Mouse (Mus musculus) neural tube, embryonic 11.5 days (tissue): ENCODE data around the gene Rsrc1. TPM values are rescaled to one million over a fixed set of nuclear protein-coding genes. Genes with fewer than 3 reads are reported as not detected.
"Not testable (repeated sequence)": the region's sequence is repeated elsewhere in the genome, so short reads cannot be mapped to it uniquely, and the experiment has no call there.

ENCODE experiments used
- ATAC-seq: fragments of 200-750 bp; cut with Nextera tagmentation; 2 replicates; pipeline ENCODE4 v1.8.0; 2017; ENCODE audit warnings: moderate number of reproducible peaks, mild to moderate bottlenecking, moderate TSS enrichment, moderate library complexity; ENCODE audit not compliant: insufficient read depth, low FRiP score, low TSS enrichment
- DNase-seq: peaks from one replicate; pipeline ENCODE4 v3.0.0-alpha.2; 2015; ENCODE audit warnings: low spot score
- H3K27ac ChIP-seq: fragments of 300-500 bp; sonication (generic); 2 replicates; pipeline ENCODE4 v1.5.1; 2014; ENCODE audit warnings: low read depth, mild to moderate bottlenecking, low read length
- H3K27me3 ChIP-seq: fragments of 300-500 bp; sonication (generic); 2 replicates; pipeline ENCODE4 v1.6.1; 2014; ENCODE audit warnings: mild to moderate bottlenecking, low read length, mixed read lengths; ENCODE audit not compliant: control insufficient read depth, insufficient read depth
- H3K36me3 ChIP-seq: fragments of 300-500 bp; sonication (generic); 2 replicates; pipeline ENCODE4 v1.6.1; 2014; ENCODE audit warnings: mild to moderate bottlenecking, low read length, moderate library complexity, mixed read lengths; ENCODE audit not compliant: control insufficient read depth, insufficient read depth
- H3K4me1 ChIP-seq: fragments of 300-500 bp; sonication (generic); 2 replicates; pipeline ENCODE4 v1.6.1; 2014; ENCODE audit warnings: low read length, mixed read lengths; ENCODE audit not compliant: control insufficient read depth, insufficient read depth
- H3K4me2 ChIP-seq: fragments of 300-500 bp; sonication (generic); 2 replicates; pipeline ENCODE4 v1.6.1; 2014; ENCODE audit warnings: low read depth, mild to moderate bottlenecking, moderate library complexity
- H3K4me3 ChIP-seq: fragments of 300-500 bp; sonication (generic); 2 replicates; pipeline ENCODE4 v1.5.1; 2014; ENCODE audit warnings: low read depth, low read length
- H3K9ac ChIP-seq: fragments of 300-500 bp; sonication (generic); 2 replicates; pipeline ENCODE4 v1.6.1; 2014; ENCODE audit warnings: mild to moderate bottlenecking, low read length
- H3K9me3 ChIP-seq: fragments of 300-500 bp; sonication (generic); 2 replicates; pipeline ENCODE4 v1.6.1; 2016; ENCODE audit warnings: low read length; ENCODE audit not compliant: control insufficient read depth
- WGBS: fragments of 180-500 bp; shearing (Covaris S2); extraction: QIAGEN DNeasy Blood & Tissue Kit; methylation state at CpG from one replicate; pipeline ENCODE4 v1.1.7; 2014; 5-methylcytosine and 5-hydroxymethylcytosine counted together
- polyA plus RNA-seq: library from polyadenylated mRNA; unstranded; fragments of >200 nt; fragmentation: Nextera tagmentation; extraction: Ambion mirVana; gene quantifications from 2 replicates; pipeline ENCODE4 v1.2.1, GENCODE M21; 2014

The Rsrc1 gene
- polyA plus RNA-seq, 1 experiment from 2014 or later = 43.2 TPM

DNA sequence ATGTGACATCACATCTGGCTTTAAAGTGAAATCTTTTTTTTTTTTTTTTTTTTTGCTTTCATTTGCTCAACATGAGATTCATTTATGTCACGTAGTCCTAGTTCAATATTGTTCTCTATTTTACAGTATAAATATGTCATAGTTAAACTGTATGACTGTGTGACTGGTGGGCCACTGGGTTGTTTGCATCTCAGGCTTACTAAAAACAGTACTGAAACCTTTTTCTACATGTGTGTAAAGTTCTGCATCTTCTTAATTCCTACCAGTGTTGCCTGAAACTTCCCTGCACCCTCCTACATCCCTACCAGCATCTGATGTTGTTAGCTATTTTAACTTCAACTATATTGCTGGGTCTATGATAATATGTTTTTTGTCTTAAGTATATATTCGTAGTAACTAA lies 78.6 kb downstream of the Rsrc1 start:
- H3K36me3 ChIP-seq = no peaks in the 10 kb centered on the region; the same call in 1 of the 2 replicates
- H3K9ac ChIP-seq = no peak overlapping the region
- H3K27ac ChIP-seq = no peak overlapping the region
- no peak for ATAC-seq
- DNase-seq = no peak
- 90% methylated on average over 2 of the region's 2 CpGs for WGBS
- H3K4me2 ChIP-seq = no peak overlapping the region
- H3K4me1 ChIP-seq = no peaks in the 10 kb centered on the region
- no peaks in the 10 kb centered on the region for H3K27me3 ChIP-seq
- H3K9me3 ChIP-seq = no peaks in the 10 kb centered on the region
- H3K4me3 ChIP-seq = no peak overlapping the region

DNA sequence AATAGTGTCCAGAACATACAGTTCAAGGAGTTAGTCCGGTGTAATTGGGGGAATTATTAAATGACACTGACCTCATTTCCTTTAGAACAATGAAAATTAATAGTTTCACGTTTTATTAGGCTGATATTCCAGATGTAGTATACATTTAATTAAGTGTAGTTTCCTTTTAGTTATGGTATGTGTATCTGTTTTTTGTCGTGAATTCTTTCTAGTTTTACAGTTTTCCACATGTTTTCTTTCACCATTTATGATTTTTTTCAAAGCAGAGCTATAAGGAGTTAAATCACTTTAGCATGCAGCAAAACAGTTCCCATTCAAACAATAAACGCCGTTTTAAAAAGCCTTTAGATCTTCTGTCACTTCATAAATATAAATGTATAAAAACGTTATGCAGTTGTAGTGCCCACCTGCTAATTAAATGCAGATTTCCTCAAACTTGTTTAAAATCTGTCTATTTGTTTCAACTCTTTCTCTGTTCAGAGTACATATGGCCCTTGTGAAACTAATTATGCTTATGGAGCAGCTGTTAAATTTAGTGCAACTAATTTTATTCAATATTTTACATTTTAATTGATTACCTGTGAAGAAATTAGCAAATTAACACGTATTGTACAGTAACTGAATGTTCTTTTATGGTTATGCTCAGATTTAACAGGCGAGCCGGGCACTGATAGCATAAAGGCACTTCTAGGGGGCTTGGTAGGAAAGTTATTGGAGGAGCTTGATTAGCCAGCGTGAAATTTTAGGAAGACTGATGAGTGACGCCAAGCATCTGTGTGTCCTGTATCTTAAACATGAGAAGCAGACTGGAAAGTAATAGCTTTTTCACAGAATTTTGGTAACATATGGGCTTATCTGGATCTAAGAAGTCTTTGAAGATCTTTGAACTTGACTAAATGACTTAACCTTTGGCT lies 89.6 kb downstream of the Rsrc1 start:
- 81% methylated on average over 11 of the region's 11 CpGs for WGBS
- H3K4me1 ChIP-seq = no peaks in the 10 kb centered on the region

DNA sequence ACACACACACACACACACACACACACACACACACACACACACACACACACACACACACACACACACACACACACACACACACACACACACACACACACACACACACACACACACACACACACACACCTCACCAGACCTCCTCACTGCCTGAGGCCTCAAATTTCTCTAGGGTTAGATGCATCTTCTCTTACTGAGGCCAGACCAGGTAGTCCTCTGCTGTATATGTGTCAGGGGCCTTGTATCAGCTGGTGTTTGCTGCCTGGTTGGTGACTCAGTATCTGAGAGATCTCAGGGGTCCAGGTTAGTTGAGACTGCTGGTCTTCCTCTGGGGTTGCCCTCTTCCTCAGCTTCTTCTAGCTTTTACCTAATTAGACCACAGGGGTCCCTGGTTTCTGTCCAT lies 92.5 kb downstream of the Rsrc1 start:
- H3K27ac ChIP-seq, H3K4me2 ChIP-seq, H3K4me1 ChIP-seq, H3K4me3 ChIP-seq, H3K27me3 ChIP-seq, H3K36me3 ChIP-seq, H3K9me3 ChIP-seq, ATAC-seq, H3K9ac ChIP-seq: not testable (repeated sequence)
- peak; percentile 18 for DNase-seq

More for the DNA sequence above, 89.6 kb downstream of the Rsrc1 start:
- Histone ChIP-seq H3K27ac (no peak overlapping the region), H3K4me3 (no peak overlapping the region), H3K4me2 (no peak overlapping the region), H3K9ac (no peak overlapping the region), H3K36me3 (no peaks in the 10 kb centered on the region), H3K27me3 (no peaks in the 10 kb centered on the region), H3K9me3 (no peaks in the 10 kb centered on the region)
- ATAC-seq = no peak
- no peak for DNase-seq

DNA sequence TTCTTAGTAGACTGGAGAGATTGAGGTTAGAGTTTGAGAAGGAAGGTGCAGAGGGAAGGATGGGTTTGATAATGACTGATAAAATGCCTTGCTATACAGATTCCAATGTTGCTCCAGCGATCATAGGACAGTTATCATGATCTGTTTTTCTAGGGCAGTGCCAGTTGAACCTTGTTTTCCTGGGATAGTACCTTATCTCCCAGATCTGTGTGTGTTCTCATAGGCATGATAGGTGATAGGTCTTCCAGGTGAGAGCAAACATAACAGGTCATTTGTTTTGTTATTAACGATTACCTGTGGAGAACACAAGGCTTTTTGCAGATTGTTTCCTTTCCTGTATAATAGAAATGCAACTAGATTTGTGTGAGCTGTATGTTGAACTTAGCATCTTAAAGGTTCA lies 94.3 kb downstream of the Rsrc1 start:
- H3K9ac ChIP-seq = no peak overlapping the region
- no peak overlapping the region for H3K4me3 ChIP-seq
- DNase-seq (no peak), ATAC-seq (no peak)
- no peak overlapping the region for H3K27ac ChIP-seq
- no peaks in the 10 kb centered on the region for H3K36me3 ChIP-seq
- 95% methylated on average over 2 of the region's 2 CpGs for WGBS
- no peaks in the 10 kb centered on the region for H3K9me3 ChIP-seq
- no peaks in the 10 kb centered on the region for H3K4me1 ChIP-seq
- no peaks in the 10 kb centered on the region for H3K27me3 ChIP-seq
- H3K4me2 ChIP-seq = no peak overlapping the region

DNA sequence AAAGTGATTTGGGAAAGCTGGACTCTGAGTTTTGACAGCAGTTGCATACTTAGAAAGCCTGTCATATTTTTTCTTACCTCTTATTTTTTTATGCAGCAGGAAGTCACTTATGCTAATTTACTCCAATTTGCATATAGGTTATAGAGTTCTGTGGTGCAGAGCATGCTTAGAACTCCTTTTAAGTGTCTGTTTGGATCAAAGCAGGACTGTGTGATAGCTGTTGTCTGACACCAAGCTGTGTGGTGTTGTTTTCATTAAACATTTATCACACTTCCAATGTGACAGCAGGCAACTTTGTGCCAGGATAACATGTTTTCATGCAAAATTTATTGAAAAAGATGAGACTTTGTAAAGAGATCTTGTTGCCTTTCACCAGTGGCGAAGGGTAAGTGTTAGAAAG lies 103.6 kb downstream of the Rsrc1 start:
- Histone ChIP-seq H3K9ac (no peak overlapping the region), H3K4me1 (no peaks in the 10 kb centered on the region), H3K27me3 (no peaks in the 10 kb centered on the region), H3K27ac (no peak overlapping the region), H3K9me3 (no peaks in the 10 kb centered on the region), H3K4me3 (no peak overlapping the region), H3K4me2 (no peak overlapping the region), H3K36me3 (no peaks in the 10 kb centered on the region)
- 78% methylated on average over 1 of the region's 1 CpGs for WGBS
- no peak for DNase-seq
- no peak for ATAC-seq

DNA sequence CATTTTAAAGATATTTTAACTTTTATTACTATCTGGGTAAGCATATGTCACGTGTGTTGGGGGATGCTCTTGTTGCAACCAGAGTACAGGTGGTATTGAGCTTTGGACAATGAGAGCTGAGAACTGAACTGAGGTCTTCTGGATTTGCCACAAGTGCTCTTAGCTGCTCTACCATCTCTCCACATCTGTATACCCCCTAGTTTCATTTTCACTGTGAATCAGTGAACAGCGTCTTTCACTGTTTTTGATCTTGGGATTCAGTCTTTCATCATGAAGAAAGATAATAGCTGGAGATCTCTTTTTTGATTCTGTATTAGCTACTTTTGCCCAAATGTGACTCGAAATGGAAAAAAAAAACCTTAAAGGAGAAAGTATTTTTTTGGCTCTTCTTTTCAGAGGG lies 127.2 kb downstream of the Rsrc1 start:
- Histone ChIP-seq H3K4me2 (no peak overlapping the region), H3K4me3 (no peak overlapping the region), H3K36me3 (no peaks in the 10 kb centered on the region), H3K9me3 (no peaks in the 10 kb centered on the region), H3K4me1 (no peaks in the 10 kb centered on the region), H3K27ac (no peak overlapping the region), H3K9ac (no peak overlapping the region), H3K27me3 (no peaks in the 10 kb centered on the region)
- 88% methylated on average over 3 of the region's 3 CpGs for WGBS
- ATAC-seq (no peak), DNase-seq (no peak)

DNA sequence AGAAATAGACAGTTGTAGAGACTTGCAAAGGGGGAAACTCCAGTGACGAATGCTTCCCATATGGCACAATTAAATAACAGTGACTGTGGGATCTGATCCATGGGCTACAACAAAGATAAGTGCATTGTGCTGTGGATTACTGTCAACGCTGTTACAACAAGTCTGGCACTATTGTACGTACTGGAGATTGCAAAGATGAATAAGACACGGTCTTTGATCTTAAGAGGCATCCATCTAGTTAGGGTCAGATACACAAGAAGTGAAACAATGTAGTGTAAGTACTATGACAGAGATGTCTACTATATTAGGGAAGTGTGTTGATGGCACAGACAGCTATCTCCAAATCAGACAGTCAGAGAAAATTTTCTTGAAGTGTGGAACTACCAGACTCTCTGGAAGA lies 135.1 kb downstream of the Rsrc1 start:
- Histone ChIP-seq H3K4me1 (no peaks in the 10 kb centered on the region), H3K4me3 (no peak overlapping the region), H3K27me3 (no peaks in the 10 kb centered on the region), H3K4me2 (no peak overlapping the region), H3K9me3 (no peaks in the 10 kb centered on the region), H3K36me3 (no peaks in the 10 kb centered on the region), H3K27ac (no peak overlapping the region), H3K9ac (no peak overlapping the region)
- 88% methylated on average over 4 of the region's 4 CpGs for WGBS
- DNase-seq (no peak), ATAC-seq (no peak)

DNA sequence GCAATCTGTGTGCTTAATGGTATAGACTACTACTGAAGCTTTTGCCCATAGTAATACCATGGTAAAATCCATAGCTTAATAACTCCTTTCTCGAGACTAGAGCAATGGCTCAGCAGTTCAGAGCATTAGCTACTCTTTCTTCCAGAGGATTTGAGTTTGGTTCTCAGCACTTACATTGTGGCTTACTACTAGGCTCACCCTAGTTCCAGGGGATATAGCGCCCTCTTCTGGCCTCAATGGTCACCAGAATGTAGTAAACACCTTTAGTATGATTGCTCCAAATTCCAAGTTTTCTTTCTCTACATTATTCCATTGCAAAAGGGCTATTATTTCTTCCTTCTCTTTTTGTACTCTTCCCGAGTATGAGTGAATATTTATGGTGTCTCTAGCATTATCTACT lies 151.3 kb downstream of the Rsrc1 start:
- H3K4me1 ChIP-seq = no peaks in the 10 kb centered on the region
- no peak overlapping the region for H3K4me3 ChIP-seq
- H3K4me2 ChIP-seq = no peak overlapping the region
- H3K9me3 ChIP-seq = peaks cover 3% of the 10 kb centered on the region; the same call in 1 of the 2 replicates
- 73% methylated on average over 3 of the region's 3 CpGs for WGBS
- no peaks in the 10 kb centered on the region for H3K27me3 ChIP-seq
- DNase-seq (no peak), ATAC-seq (no peak)
- no peak overlapping the region for H3K27ac ChIP-seq
- no peaks in the 10 kb centered on the region for H3K36me3 ChIP-seq
- no peak overlapping the region for H3K9ac ChIP-seq

DNA sequence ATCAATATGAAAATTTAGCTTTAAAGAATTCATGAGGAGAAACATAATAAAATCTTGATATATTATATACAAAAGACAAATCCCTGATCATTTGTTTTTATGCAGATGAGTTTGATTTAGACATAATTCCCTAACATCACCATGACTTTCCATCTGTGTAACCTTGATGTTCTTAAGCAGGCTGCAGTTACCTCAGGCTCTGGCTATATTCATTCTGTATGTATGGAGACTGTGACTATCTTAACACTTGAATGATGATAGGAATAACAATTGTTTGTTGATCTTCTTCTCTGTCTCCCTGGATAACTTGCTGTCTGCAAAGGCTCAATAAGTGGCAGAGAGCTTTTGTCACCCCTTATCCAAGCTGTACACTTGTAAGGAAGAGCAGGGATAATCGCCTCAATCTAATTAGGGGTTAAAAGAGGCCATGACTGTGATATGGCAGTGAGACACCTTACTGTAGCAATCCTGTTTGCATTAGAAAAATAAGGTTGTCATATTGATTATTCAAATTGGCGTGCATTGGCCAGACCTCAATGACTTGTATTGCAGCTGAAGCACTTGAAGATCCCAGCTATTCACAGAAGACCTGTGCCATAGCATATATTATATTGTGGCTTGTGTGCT lies 154.7 kb downstream of the Rsrc1 start:
- WGBS = 83% methylated on average over 2 of the region's 2 CpGs
- no peak overlapping the region for H3K4me2 ChIP-seq
- no peak overlapping the region for H3K9ac ChIP-seq
- H3K4me3 ChIP-seq = no peak overlapping the region
- no peak for ATAC-seq
- no peaks in the 10 kb centered on the region for H3K4me1 ChIP-seq
- no peaks in the 10 kb centered on the region for H3K36me3 ChIP-seq
- no peaks in the 10 kb centered on the region for H3K27me3 ChIP-seq
- DNase-seq = no peak
- H3K27ac ChIP-seq = no peak overlapping the region
- H3K9me3 ChIP-seq = no peaks in the 10 kb centered on the region
